In genomic region chr16:94788165-94788564, GRCm38 (mm10) we compare ENCODE assay signal across 9 mouse cellular contexts.
DNase-seq lines count a peak whose midpoint lies in the region; ATAC-seq lines count a peak whose summit lies in the region.
"Had no signal": no experiment of that assay in that cellular context is flagged by ENCODE, and none has a peak within 500 bp of the region (broad histone marks: within the 10 kb centered on the region; RNA-seq: fewer than 3 reads in every experiment).

No protein-coding gene starts in this region.

- no peaks in the 10 kb centered on the region for H3K4me1 ChIP-seq in hindbrain, embryonic 16.5 days (ENCODE audit: control insufficient read depth, insufficient read depth, low read depth, low read length)
- H3K4me1 ChIP-seq in limb, embryonic 10.5 days, result no peaks in the 10 kb centered on the region
- H3K4me1 ChIP-seq: embryonic facial prominence, embryonic 15.5 days had no signal

- H3K4me2 ChIP-seq in hindbrain, embryonic 16.5 days (ENCODE audit: low read length), result no peak overlapping the region
- H3K4me2 ChIP-seq: embryonic facial prominence, embryonic 15.5 days had no signal

- no peaks in the 10 kb centered on the region for H3K27me3 ChIP-seq in hindbrain, embryonic 16.5 days (replicated peaks; ENCODE audit: control insufficient read depth, insufficient read depth, low read length)
- peaks cover 6% of the 10 kb centered on the region for H3K27me3 ChIP-seq in limb, embryonic 10.5 days (ENCODE audit: low read depth, poor library complexity, severe bottlenecking)

- no peak overlapping the region for H3K9ac ChIP-seq in hindbrain, embryonic 16.5 days (ENCODE audit: low read depth, low read length)
- H3K9ac ChIP-seq: embryonic facial prominence, embryonic 15.5 days had no signal

- peak; percentile 82 for ATAC-seq in hindbrain, embryonic 16.5 days
- no peak for ATAC-seq in inflammation-experienced regulatory T-cells, adult 6 months

- 8% methylated on average over 16 of the region's 16 CpGs for WGBS in hindbrain, embryonic 16.5 days
- 7% methylated on average over 16 of the region's 16 CpGs for WGBS in limb, embryonic 10.5 days

- no peak overlapping the region for H3K27ac ChIP-seq in hindbrain, embryonic 16.5 days (ENCODE audit: low read depth, low read length)
- H3K27ac ChIP-seq in limb, embryonic 10.5 days, result no peak overlapping the region
- H3K27ac ChIP-seq: embryonic facial prominence, embryonic 15.5 days had no signal

- DNase-seq in layer of hippocampus, adult 11-12 months (ENCODE audit: low spot score), result peak; percentile 83
- DNase-seq in layer of hippocampus, adult 9-10 months (ENCODE audit: low spot score), result no peak
- DNase-seq in adrenal gland, postnatal 10 days, result peak; percentile 79
- peak; percentile 64 for DNase-seq in embryo, embryonic 9.5 days (ENCODE audit: extremely low spot score)
- DNase-seq in limb, embryonic 10.5 days (ENCODE audit: low spot score), result peak; percentile 82
- peak; percentile 46 for DNase-seq in ovary, postnatal 36 days (ENCODE audit: low spot score)

- no peak overlapping the region for H3K4me3 ChIP-seq in hindbrain, embryonic 16.5 days (ENCODE audit: low read length)
- H3K4me3 ChIP-seq in limb, embryonic 10.5 days, result no peak overlapping the region
- H3K4me3 ChIP-seq: embryonic facial prominence, embryonic 15.5 days had no signal

- no peaks in the 10 kb centered on the region for H3K9me3 ChIP-seq in hindbrain, embryonic 16.5 days (ENCODE audit: control insufficient read depth, low read length)
- H3K9me3 ChIP-seq in limb, embryonic 10.5 days (replicated peaks), result no peaks in the 10 kb centered on the region
- H3K9me3 ChIP-seq: embryonic facial prominence, embryonic 15.5 days had no signal

- H3K36me3 ChIP-seq in hindbrain, embryonic 16.5 days (ENCODE audit: control insufficient read depth, insufficient read depth, low read length), result no peaks in the 10 kb centered on the region
- no peaks in the 10 kb centered on the region for H3K36me3 ChIP-seq in limb, embryonic 10.5 days
- H3K36me3 ChIP-seq: embryonic facial prominence, embryonic 15.5 days had no signal
